Mouse (Mus musculus) gastrocnemius, postnatal 10 days (tissue): ENCODE data around the gene Lmod1. TPM values are rescaled to one million over a fixed set of nuclear protein-coding genes. Genes with fewer than 3 reads are reported as not detected.

Experiments
- DNase-seq: peaks from one replicate; pipeline ENCODE4 v3.0.0; 2021; ENCODE audit warnings: mixed read lengths
- long read RNA-seq, 2 experiments: library from polyadenylated mRNA; stranded (forward); transcript quantifications; one replicate each; pipeline ENCODE4 v2.0.0; 2021
- total RNA-seq, 2 experiments: library from RNA; stranded (reverse); gene quantifications; 2 replicates each; pipeline ENCODE4 v1.2.3; 2021

The Lmod1 gene
- total RNA-seq = 1 to 10 TPM; 2.5 to 3.7 TPM
- long read RNA-seq, experiment 1, partial matches to known transcripts = 0 of 4 reads
- long read RNA-seq, experiment 1, other reads (novel, unspliced or antisense) = 0 of 4 reads
- long read RNA-seq, experiment 2, partial matches to known transcripts = 0 of 3 reads
- long read RNA-seq, experiment 2, other reads (novel, unspliced or antisense) = 0 of 3 reads

- peak; percentile 56 for DNase-seq
These were observed at the start of gene Lmod1 for GRCm38 (mm10) chr1:135324571-135324970. Lmod1 (plus strand) TSS chr1:135324807.

GRCm38 (mm10) chr1:135280646-135281045, 44.0 kb upstream of the Lmod1 start:
- peak; percentile 61 for DNase-seq

GRCm38 (mm10) chr1:135281841-135282240, 42.8 kb upstream of the Lmod1 start:
- DNase-seq = no peak

- DNase-seq = no peak
These were observed 41.9 kb upstream of the Lmod1 start for GRCm38 (mm10) chr1:135282536-135283286.

GRCm38 (mm10) chr1:135283287-135283825, 41.3 kb upstream of the Lmod1 start:
- peak; percentile 45 for DNase-seq

GRCm38 (mm10) chr1:135283826-135284291, 40.7 kb upstream of the Lmod1 start, which contains the start of gene Rnpep:
Rnpep (minus strand) TSS chr1:135284084.
- peak; percentile 69 for DNase-seq

GRCm38 (mm10) chr1:135286311-135286710, 38.3 kb upstream of the Lmod1 start:
- no peak for DNase-seq

- no peak for DNase-seq
These were observed 33.7 kb upstream of the Lmod1 start for GRCm38 (mm10) chr1:135290908-135291307.

- no peak for DNase-seq
These were observed 13.3 kb upstream of the Lmod1 start for GRCm38 (mm10) chr1:135311356-135311755.

GRCm38 (mm10) chr1:135312201-135312600, 12.4 kb upstream of the Lmod1 start:
- DNase-seq = no peak

GRCm38 (mm10) chr1:135313284-135314031, 11.1 kb upstream of the Lmod1 start, which contains the start of gene Timm17a:
Timm17a (minus strand) TSS chr1:135313778.
- peak; percentile 90 for DNase-seq

- no peak for DNase-seq
These were observed 1.2 kb upstream of the Lmod1 start for GRCm38 (mm10) chr1:135323367-135323901.

GRCm38 (mm10) chr1:135325934-135326333, 1.3 kb downstream of the Lmod1 start:
- DNase-seq = no peak

GRCm38 (mm10) chr1:135328368-135328767, 3.8 kb downstream of the Lmod1 start:
- no peak for DNase-seq

- no peak for DNase-seq
These were observed 6.0 kb downstream of the Lmod1 start for GRCm38 (mm10) chr1:135330578-135330977.

GRCm38 (mm10) chr1:135341947-135342346, 17.3 kb downstream of the Lmod1 start:
- DNase-seq = no peak

- DNase-seq = no peak
These were observed 19.4 kb downstream of the Lmod1 start for GRCm38 (mm10) chr1:135344026-135344425.

GRCm38 (mm10) chr1:135346891-135347290, 22.3 kb downstream of the Lmod1 start:
- no peak for DNase-seq

GRCm38 (mm10) chr1:135347498-135348169, 23.0 kb downstream of the Lmod1 start:
- no peak for DNase-seq

GRCm38 (mm10) chr1:135351953-135352352, 27.3 kb downstream of the Lmod1 start:
- DNase-seq = no peak

- DNase-seq = no peak
These were observed 34.5 kb downstream of the Lmod1 start for GRCm38 (mm10) chr1:135359071-135359470.

- DNase-seq = no peak
These were observed 36.9 kb downstream of the Lmod1 start for GRCm38 (mm10) chr1:135361491-135361890.
